Mouse (Mus musculus) hindbrain, embryonic 12.5 days (tissue): ENCODE data around the gene Sox5. TPM values are rescaled to one million over a fixed set of nuclear protein-coding genes. Genes with fewer than 3 reads are reported as not detected.

Source experiments
- ATAC-seq: fragments of 200-750 bp; cut with Nextera tagmentation; 2 replicates; pipeline ENCODE4 v1.8.0; 2017; ENCODE audit warnings: moderate TSS enrichment; ENCODE audit not compliant: low FRiP score
- H3K27ac ChIP-seq: fragments of 300-500 bp; sonication (generic); 2 replicates; pipeline ENCODE4 v1.5.1; 2016; ENCODE audit warnings: mild to moderate bottlenecking
- H3K27me3 ChIP-seq: fragments of 300-500 bp; sonication (generic); 2 replicates; pipeline ENCODE4 v1.6.1; 2016; ENCODE audit warnings: mild to moderate bottlenecking
- H3K36me3 ChIP-seq: fragments of 300-500 bp; sonication (generic); 2 replicates; pipeline ENCODE4 v1.6.1; 2016; ENCODE audit warnings: mild to moderate bottlenecking
- H3K4me1 ChIP-seq: fragments of 300-500 bp; sonication (generic); 2 replicates; pipeline ENCODE4 v1.6.1; 2016
- H3K4me2 ChIP-seq: fragments of 300-500 bp; sonication (generic); replicated peaks from 2 replicates; pipeline ENCODE4 v1.6.1; 2016; ENCODE audit warnings: mild to moderate bottlenecking
- H3K4me3 ChIP-seq: fragments of 300-500 bp; sonication (generic); 2 replicates; pipeline ENCODE4 v1.5.1; 2016; ENCODE audit warnings: mild to moderate bottlenecking
- H3K9ac ChIP-seq: fragments of 300-500 bp; sonication (generic); 2 replicates; pipeline ENCODE4 v1.6.1; 2016; ENCODE audit warnings: mild to moderate bottlenecking, moderate library complexity
- H3K9me3 ChIP-seq: fragments of 300-500 bp; sonication (generic); replicated peaks from 2 replicates; pipeline ENCODE4 v1.6.1; 2016; ENCODE audit warnings: mild to moderate bottlenecking
- WGBS: fragments of 180-500 bp; shearing (Covaris S2); methylation state at CpG from one replicate; pipeline ENCODE4 v1.1.7; 2016; 5-methylcytosine and 5-hydroxymethylcytosine counted together
- polyA plus RNA-seq: library from polyadenylated mRNA; unstranded; fragments of >200 nt; fragmentation: Nextera tagmentation; extraction: Ambion mirVana; gene quantifications from 2 replicates; pipeline ENCODE4 v1.2.1, GENCODE M21; 2016

Gene Sox5
- polyA plus RNA-seq, result 49.1 and 58.0 TPM in 2 replicates

- WGBS, result under 1% methylated on average over 34 of the region's 47 CpGs
- Histone ChIP-seq H3K36me3 (no peaks in the 10 kb centered on the region), H3K9me3 (no peaks in the 10 kb centered on the region), H3K27me3 (no peaks in the 10 kb centered on the region), H3K4me1 (peaks cover 7% of the 10 kb centered on the region; the same call in 1 of the 2 replicates), H3K9ac (peak within 1 kb of the TSS; percentile 87), H3K4me2 (peak within 1 kb of the TSS; percentile 95), H3K27ac (peak within 1 kb of the TSS; percentile 82), H3K4me3 (peak within 1 kb of the TSS; percentile 71)
- ATAC-seq, result peak; percentile 83
Measured at GRCm38 (mm10) chr6:144781431-144782030, at the start of gene Sox5. TSS of gene Sox5 (minus strand) at chr6:144781977.

- no peaks in the 10 kb centered on the region for H3K27me3 ChIP-seq
- no peak overlapping the region for H3K4me2 ChIP-seq
- no peak for ATAC-seq
- H3K4me3 ChIP-seq, result no peak overlapping the region
- H3K36me3 ChIP-seq, result no peaks in the 10 kb centered on the region
- H3K4me1 ChIP-seq, result no peaks in the 10 kb centered on the region
- no peaks in the 10 kb centered on the region for H3K9me3 ChIP-seq
- H3K9ac ChIP-seq, result no peak overlapping the region
- no peak overlapping the region for H3K27ac ChIP-seq
- WGBS, result 94% methylated on average over 6 of the region's 6 CpGs
Measured at GRCm38 (mm10) chr6:144825018-144825602, 43.3 kb upstream of the Sox5 start.

GRCm38 (mm10) chr6:144824153-144824552 is 42.4 kb upstream of the Sox5 start:
- H3K4me1 ChIP-seq, result no peaks in the 10 kb centered on the region
- H3K9ac ChIP-seq, result no peak overlapping the region
- WGBS, result 53% methylated on average over 10 of the region's 12 CpGs
- H3K27ac ChIP-seq, result no peak overlapping the region
- H3K4me2 ChIP-seq, result no peak overlapping the region
- no peak for ATAC-seq
- H3K36me3 ChIP-seq, result no peaks in the 10 kb centered on the region
- no peak overlapping the region for H3K4me3 ChIP-seq
- no peaks in the 10 kb centered on the region for H3K27me3 ChIP-seq
- H3K9me3 ChIP-seq, result no peaks in the 10 kb centered on the region

- H3K27ac ChIP-seq, result no peak overlapping the region
- H3K9ac ChIP-seq, result no peak overlapping the region
- no peaks in the 10 kb centered on the region for H3K9me3 ChIP-seq
- no peaks in the 10 kb centered on the region for H3K27me3 ChIP-seq
- no peaks in the 10 kb centered on the region for H3K36me3 ChIP-seq
- no peak overlapping the region for H3K4me3 ChIP-seq
- 74% methylated on average over 14 of the region's 14 CpGs for WGBS
- no peak overlapping the region for H3K4me2 ChIP-seq
- no peak for ATAC-seq
- 0 out of 2 replicates have a peak, but pooled peaks cover 1% of the 10 kb centered on the region for H3K4me1 ChIP-seq
Measured at GRCm38 (mm10) chr6:144822594-144822993, 40.8 kb upstream of the Sox5 start.

GRCm38 (mm10) chr6:144821019-144821418 is 39.2 kb upstream of the Sox5 start:
- Histone ChIP-seq H3K4me3 (no peak overlapping the region), H3K9ac (no peak overlapping the region), H3K4me2 (no peak overlapping the region), H3K27me3 (no peaks in the 10 kb centered on the region), H3K27ac (no peak overlapping the region), H3K9me3 (no peaks in the 10 kb centered on the region), H3K4me1 (0 out of 2 replicates have a peak, but pooled peaks cover 3% of the 10 kb centered on the region), H3K36me3 (no peaks in the 10 kb centered on the region)
- 88% methylated on average over 6 of the region's 6 CpGs for WGBS
- ATAC-seq, result no peak

GRCm38 (mm10) chr6:144818016-144818415 is 36.2 kb upstream of the Sox5 start:
- H3K4me3 ChIP-seq, result no peak overlapping the region
- WGBS, result 95% methylated on average over 4 of the region's 4 CpGs
- no peaks in the 10 kb centered on the region for H3K27me3 ChIP-seq
- ATAC-seq, result no peak
- H3K36me3 ChIP-seq, result no peaks in the 10 kb centered on the region
- H3K27ac ChIP-seq, result no peak overlapping the region
- no peak overlapping the region for H3K9ac ChIP-seq
- H3K4me1 ChIP-seq, result 0 out of 2 replicates have a peak, but pooled peaks cover 7% of the 10 kb centered on the region
- H3K9me3 ChIP-seq, result no peaks in the 10 kb centered on the region
- H3K4me2 ChIP-seq, result no peak overlapping the region

DNA sequence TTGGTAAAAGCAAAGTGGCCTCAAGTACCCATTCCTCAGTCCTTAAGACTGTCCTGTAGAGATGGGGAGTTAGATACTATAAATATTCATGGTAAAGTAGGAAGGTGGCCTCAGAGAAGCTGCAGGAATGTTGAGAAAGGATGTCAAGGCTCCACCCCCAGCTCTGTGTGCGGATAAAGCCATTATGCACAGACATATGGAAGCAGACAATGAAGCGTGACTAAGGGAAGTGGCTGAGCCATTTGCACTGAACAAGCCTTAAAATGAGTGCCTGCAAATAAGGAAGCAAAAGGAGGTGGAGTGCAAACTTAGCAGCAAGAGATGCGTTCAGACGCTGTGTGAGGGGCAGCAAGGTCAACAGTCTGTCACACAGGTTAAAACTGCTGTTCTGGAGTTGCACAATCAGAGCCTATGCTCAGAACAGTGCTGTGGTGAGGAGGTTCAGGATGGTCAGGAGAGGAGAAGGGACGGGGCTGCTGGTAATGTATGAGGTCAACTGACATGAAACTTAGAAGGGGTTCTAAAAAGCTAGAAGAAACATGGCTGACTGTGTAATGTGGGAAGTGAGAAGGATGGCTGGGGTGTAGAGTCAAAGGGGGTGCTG is 35.7 kb upstream of the Sox5 start:
- Histone ChIP-seq H3K27ac (no peak overlapping the region), H3K4me2 (no peak overlapping the region), H3K9me3 (no peaks in the 10 kb centered on the region), H3K4me1 (0 out of 2 replicates have a peak, but pooled peaks cover 7% of the 10 kb centered on the region), H3K36me3 (no peaks in the 10 kb centered on the region), H3K9ac (no peak overlapping the region), H3K4me3 (no peak overlapping the region), H3K27me3 (no peaks in the 10 kb centered on the region)
- no peak for ATAC-seq
- 56% methylated on average over 5 of the region's 5 CpGs for WGBS

DNA sequence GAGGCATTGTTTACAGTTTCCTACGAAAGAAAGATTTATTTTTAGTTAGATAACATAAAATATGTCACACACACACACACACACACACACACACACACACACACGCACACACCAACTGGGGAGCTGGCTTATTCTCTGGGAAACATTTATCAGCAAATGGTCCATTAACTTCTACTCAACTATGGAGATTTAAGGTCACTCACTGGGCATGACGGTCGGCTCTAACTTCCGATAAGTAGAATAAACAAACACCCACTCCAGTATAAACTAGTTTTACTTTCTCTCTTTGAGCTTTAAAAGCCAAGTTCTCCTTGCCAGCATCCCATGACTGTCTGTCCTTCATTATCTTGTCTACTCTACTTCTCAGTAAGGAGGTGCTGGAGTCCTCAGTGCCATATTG is 33.8 kb upstream of the Sox5 start:
- H3K36me3 ChIP-seq, result no peaks in the 10 kb centered on the region
- 65% methylated on average over 5 of the region's 5 CpGs for WGBS

GRCm38 (mm10) chr6:144814931-144815364 is 33.2 kb upstream of the Sox5 start:
- Histone ChIP-seq H3K9me3 (no peaks in the 10 kb centered on the region), H3K4me3 (no peak overlapping the region), H3K27me3 (no peaks in the 10 kb centered on the region), H3K4me2 (no peak overlapping the region), H3K4me1 (0 out of 2 replicates have a peak, but pooled peaks cover 7% of the 10 kb centered on the region), H3K36me3 (no peaks in the 10 kb centered on the region), H3K27ac (no peak overlapping the region), H3K9ac (no peak overlapping the region)
- peak; percentile 64; the same call in 1 of the 2 replicates for ATAC-seq
- WGBS, result 16% methylated on average over 6 of the region's 6 CpGs

More for the DNA sequence above, 33.8 kb upstream of the Sox5 start:
- Histone ChIP-seq H3K27ac (no peak overlapping the region), H3K9me3 (no peaks in the 10 kb centered on the region), H3K27me3 (no peaks in the 10 kb centered on the region), H3K4me2 (no peak overlapping the region), H3K4me1 (0 out of 2 replicates have a peak, but pooled peaks cover 7% of the 10 kb centered on the region), H3K9ac (no peak overlapping the region), H3K4me3 (no peak overlapping the region)
- no peak for ATAC-seq

DNA sequence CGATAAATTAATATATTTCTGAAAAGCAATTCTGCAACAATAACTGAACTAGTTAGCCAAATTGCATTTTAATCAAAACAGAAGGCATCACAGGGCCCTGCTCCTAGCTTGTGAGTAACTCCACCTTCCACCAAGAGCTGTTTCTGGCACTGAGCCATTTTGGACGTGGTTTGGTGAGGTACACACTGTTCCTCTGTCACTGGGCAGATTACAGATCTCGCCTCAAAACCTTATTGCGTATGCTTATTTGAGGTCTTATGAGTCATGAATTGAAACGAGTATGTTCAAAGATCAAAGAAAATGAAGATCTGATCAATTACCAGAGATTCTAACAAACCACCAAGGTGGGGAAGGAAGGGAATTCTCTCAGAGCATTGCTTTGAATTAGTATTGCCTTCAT is 22.5 kb upstream of the Sox5 start:
- Histone ChIP-seq H3K4me2 (no peak overlapping the region), H3K9me3 (peaks cover 15% of the 10 kb centered on the region; the same call in 1 of the 2 replicates), H3K27ac (no peak overlapping the region), H3K4me3 (no peak overlapping the region), H3K4me1 (no peaks in the 10 kb centered on the region), H3K36me3 (no peaks in the 10 kb centered on the region), H3K27me3 (no peaks in the 10 kb centered on the region), H3K9ac (no peak overlapping the region)
- WGBS, result 90% methylated on average over 5 of the region's 5 CpGs
- no peak for ATAC-seq

DNA sequence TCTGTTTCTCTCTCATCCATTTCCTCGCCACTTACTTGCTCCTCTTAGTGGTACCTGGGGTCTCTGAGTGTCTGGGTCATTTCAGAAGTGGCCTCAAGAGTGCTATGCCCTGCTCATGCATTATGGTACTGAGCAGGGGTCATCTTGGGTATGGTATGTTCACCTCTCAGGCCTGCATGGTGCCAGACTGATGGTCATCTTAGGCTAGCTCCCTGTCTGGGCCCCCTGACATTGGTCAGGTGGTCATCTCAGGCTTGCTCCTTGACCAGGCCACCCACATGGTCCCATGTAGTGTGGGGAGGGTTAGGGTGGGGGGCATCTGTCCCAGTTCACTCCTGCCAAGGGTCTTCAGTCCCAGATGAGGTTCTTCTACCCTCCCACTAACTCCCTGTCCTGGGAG is 21.3 kb upstream of the Sox5 start:
- no peaks in the 10 kb centered on the region for H3K4me1 ChIP-seq
- H3K27me3 ChIP-seq, result no peaks in the 10 kb centered on the region
- H3K36me3 ChIP-seq, result no peaks in the 10 kb centered on the region
- no peak overlapping the region for H3K4me3 ChIP-seq
- H3K27ac ChIP-seq, result no peak overlapping the region
- 93% methylated on average over 1 of the region's 1 CpGs for WGBS
- peaks cover 15% of the 10 kb centered on the region; the same call in 1 of the 2 replicates for H3K9me3 ChIP-seq
- no peak overlapping the region for H3K4me2 ChIP-seq
- H3K9ac ChIP-seq, result no peak overlapping the region
- no peak for ATAC-seq

- 79% methylated on average over 3 of the region's 3 CpGs for WGBS
- no peaks in the 10 kb centered on the region for H3K27me3 ChIP-seq
- H3K27ac ChIP-seq, result no peak overlapping the region
- H3K36me3 ChIP-seq, result no peaks in the 10 kb centered on the region
- H3K9me3 ChIP-seq, result no peaks in the 10 kb centered on the region
- no peak for ATAC-seq
- H3K9ac ChIP-seq, result no peak overlapping the region
- no peak overlapping the region for H3K4me2 ChIP-seq
- H3K4me1 ChIP-seq, result no peaks in the 10 kb centered on the region
- H3K4me3 ChIP-seq, result no peak overlapping the region
Measured at GRCm38 (mm10) chr6:144794356-144794755, 12.6 kb upstream of the Sox5 start.
